Mouse (Mus musculus) thymus, adult 2 months (tissue): Measurements from ENCODE around the gene Gpc6. TPM values are rescaled to one million over a fixed set of nuclear protein-coding genes. Genes with fewer than 3 reads are reported as not detected.

Source experiments
- DNase-seq: peaks from one replicate; pipeline ENCODE4 v3.0.0; 2021
- H3K27ac ChIP-seq: fragments of 200-500 bp; 2 replicates; pipeline ENCODE4 v1.5.1; 2012; ENCODE audit warnings: low read length, control low read depth; ENCODE audit not compliant: control insufficient read depth, insufficient read depth
- H3K27me3 ChIP-seq: fragments of 200-500 bp; 2 replicates; pipeline ENCODE4 v1.6.1; 2012; ENCODE audit warnings: mild to moderate bottlenecking, low read length, moderate library complexity, mixed read lengths; ENCODE audit not compliant: control insufficient read depth, insufficient read depth
- H3K36me3 ChIP-seq: fragments of 200-500 bp; 2 replicates; pipeline ENCODE4 v1.6.1; 2012; ENCODE audit warnings: mild to moderate bottlenecking, low read length, moderate library complexity; ENCODE audit not compliant: control insufficient read depth, insufficient read depth
- H3K4me1 ChIP-seq: fragments of 200-500 bp; replicated peaks from 2 replicates; pipeline ENCODE4 v1.6.1; 2012; ENCODE audit warnings: low read length; ENCODE audit not compliant: control insufficient read depth, insufficient read depth
- H3K4me3 ChIP-seq: fragments of 200-500 bp; 2 replicates; pipeline ENCODE4 v1.5.1; 2012; ENCODE audit warnings: mild to moderate bottlenecking, low read length, control low read depth, moderate library complexity; ENCODE audit not compliant: control insufficient read depth, insufficient read depth
- CTCF ChIP-seq: fragments of 200-500 bp; IDR thresholded peaks from 2 replicates; pipeline ENCODE4 v1.5.1; 2012; ENCODE audit warnings: mild to moderate bottlenecking, control low read depth, low read length, moderate library complexity, borderline replicate concordance; ENCODE audit not compliant: control insufficient read depth, poor library complexity, insufficient read depth; ENCODE audit errors: extremely low read depth
- POLR2A ChIP-seq: fragments of 200-500 bp; IDR thresholded peaks from 2 replicates; pipeline ENCODE4 v1.6.1; 2012; ENCODE audit warnings: mild to moderate bottlenecking, low read length, control low read depth, moderate library complexity; ENCODE audit not compliant: control insufficient read depth, poor library complexity, insufficient read depth; ENCODE audit errors: extremely low read depth
- WGBS: fragments of 180-500 bp; shearing (Covaris S2); methylation state at CpG from one replicate; pipeline ENCODE4 v1.1.7; 2018; 5-methylcytosine and 5-hydroxymethylcytosine counted together
- polyA plus RNA-seq: library from polyadenylated mRNA; depleted of rRNA; stranded (reverse); fragments of >200 nt; gene quantifications from 2 replicates; pipeline ENCODE4 v1.2.3, GENCODE M21; 2012

The Gpc6 gene
- polyA plus RNA-seq, 1 experiment = 1.5 TPM

DNA sequence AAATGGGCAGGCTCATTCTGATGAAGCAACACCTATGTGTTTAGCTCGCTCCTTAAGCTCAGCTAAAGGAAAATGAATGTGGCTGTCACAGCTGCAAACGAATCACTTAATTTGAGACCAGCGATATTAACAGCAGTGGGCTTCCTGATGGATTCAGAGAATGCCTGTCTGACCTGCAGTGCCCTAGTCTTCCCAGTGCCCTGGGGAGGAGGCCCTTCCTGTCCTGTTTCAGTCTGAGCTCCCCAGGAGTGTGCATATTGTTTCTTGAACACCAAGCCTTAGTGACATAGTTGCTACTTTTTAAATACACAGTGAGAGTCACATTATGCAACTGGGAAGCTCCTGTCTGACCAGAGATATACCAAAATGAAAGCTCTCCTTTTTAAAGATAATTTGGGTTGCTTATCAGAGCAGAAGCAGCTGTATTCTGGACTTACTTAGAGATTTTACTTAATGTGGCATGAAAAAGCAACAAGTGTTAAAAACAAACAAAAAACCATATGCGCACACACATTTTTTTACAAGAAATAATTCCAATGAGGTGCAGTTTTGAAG, 451.8 kb downstream of the Gpc6 start:
- 76% methylated on average over 4 of the region's 4 CpGs for WGBS
- DNase-seq = no peak
- H3K27ac ChIP-seq = no peak overlapping the region
- H3K4me1 ChIP-seq = no peaks in the 10 kb centered on the region
- H3K4me3 ChIP-seq = no peak overlapping the region
- H3K27me3 ChIP-seq = no peaks in the 10 kb centered on the region
- no peaks in the 10 kb centered on the region for H3K36me3 ChIP-seq
- TF ChIP-seq POLR2A (no peak), CTCF (no peak)

DNA sequence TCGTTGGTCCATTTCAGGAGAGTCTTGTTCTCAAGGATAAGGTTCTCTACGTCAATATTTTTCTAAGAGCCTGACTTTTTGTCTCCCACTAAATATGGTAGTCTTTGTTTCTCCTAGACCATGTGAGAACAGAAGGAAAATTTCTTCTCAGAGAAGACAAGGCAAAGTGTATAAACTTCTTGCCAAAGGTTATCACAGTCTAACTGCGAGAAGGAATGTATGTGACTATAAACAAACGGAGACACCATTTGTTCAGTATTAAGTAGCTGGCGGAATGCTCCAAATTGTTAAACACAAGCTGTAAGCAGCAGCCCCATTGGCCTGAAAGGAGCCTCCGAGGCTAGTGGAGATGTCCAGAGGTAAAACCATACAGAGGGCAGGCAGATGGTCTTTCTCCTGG, 454.9 kb downstream of the Gpc6 start:
- Histone ChIP-seq H3K36me3 (no peaks in the 10 kb centered on the region), H3K27me3 (no peaks in the 10 kb centered on the region), H3K4me3 (no peak overlapping the region), H3K27ac (no peak overlapping the region), H3K4me1 (no peaks in the 10 kb centered on the region)
- WGBS = 89% methylated on average over 6 of the region's 6 CpGs
- TF ChIP-seq CTCF (no peak), POLR2A (no peak)
- no peak for DNase-seq

DNA sequence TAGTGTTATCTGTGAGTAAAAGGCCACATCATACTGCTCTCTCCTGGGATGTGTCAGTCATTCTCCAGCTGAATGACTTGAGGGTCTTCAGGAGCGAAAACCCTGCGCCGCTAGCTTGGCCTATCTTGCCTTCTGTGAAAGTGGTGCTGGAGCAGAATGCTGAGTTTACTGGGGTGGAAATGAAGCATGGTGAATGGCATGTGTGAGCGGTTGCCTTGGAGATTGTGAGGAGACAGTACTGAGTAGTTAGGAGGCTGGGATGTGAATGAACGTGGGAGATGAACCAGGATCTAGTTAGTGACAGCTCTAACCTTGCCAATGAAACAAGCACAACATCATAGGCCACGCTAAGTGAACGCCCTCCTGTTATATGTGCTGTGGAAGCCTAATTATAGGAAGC, 458.1 kb downstream of the Gpc6 start:
- DNase-seq = no peak
- Histone ChIP-seq H3K4me3 (no peak overlapping the region), H3K27ac (no peak overlapping the region), H3K27me3 (no peaks in the 10 kb centered on the region), H3K36me3 (no peaks in the 10 kb centered on the region), H3K4me1 (no peaks in the 10 kb centered on the region)
- 97% methylated on average over 7 of the region's 7 CpGs for WGBS
- no peak for TF ChIP-seq CTCF
- TF ChIP-seq POLR2A = no peak

DNA sequence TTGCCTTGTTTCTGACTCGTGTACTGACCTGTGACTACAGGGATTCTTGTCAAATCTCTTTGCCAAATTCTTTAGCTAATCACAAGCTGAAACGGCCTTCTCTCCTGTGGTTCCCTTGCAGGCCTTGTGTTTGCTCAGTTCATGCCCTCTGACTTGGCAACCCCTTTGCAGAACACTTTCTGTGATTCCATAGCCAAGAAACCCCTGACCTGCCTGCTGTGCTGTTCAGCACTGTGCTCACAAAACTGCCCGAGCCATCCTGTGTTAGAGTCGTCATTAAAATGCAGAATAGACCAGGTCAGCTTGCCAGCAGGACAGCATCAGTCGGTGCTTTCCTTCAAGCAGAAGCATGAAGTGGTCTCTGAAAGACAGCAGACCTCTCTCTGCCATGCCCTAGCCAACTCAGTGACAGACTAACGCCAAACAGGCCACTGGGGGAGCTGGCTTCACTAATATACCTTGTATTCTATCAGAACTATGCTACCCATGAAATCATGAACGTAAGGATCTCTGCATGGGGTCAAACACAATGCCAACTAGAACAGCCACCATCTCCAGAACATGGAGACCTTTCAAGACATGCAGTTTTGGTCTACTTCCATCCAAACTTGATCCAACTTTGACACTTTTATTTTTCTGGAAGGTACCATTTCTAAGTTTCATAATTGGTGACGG, 459.1 kb downstream of the Gpc6 start:
- H3K4me3 ChIP-seq = no peak overlapping the region
- no peaks in the 10 kb centered on the region for H3K27me3 ChIP-seq
- no peaks in the 10 kb centered on the region for H3K4me1 ChIP-seq
- DNase-seq = no peak
- H3K36me3 ChIP-seq = no peaks in the 10 kb centered on the region
- no peak overlapping the region for H3K27ac ChIP-seq
- WGBS = 84% methylated on average over 8 of the region's 8 CpGs
- no peak for TF ChIP-seq POLR2A
- no peak for TF ChIP-seq CTCF

DNA sequence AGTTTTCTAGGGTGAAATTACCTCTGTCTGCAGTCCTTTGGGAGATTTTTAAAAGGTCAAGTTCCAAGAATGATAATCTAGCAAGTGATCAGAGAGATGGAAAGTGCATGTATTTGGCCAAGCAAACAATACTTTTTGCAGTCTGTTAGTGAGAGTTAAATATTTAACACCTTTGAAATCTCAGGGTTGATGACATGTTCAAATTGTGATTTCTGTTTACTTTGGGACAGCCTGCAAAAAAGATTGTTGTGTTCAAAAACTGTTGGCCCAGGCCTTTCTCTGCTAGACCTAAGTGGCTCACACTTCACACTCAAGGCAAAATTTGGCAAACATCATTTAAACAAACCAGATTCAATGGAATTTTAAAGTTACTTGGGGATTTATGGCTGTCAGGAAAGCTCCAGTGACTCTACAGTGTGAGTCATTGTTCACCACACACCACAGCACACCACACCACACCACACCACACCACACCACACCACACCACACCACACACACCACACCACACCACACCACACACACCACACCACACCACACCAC, 460.7 kb downstream of the Gpc6 start:
- DNase-seq = no peak
- Histone ChIP-seq H3K27ac (no peak overlapping the region), H3K4me3 (no peak overlapping the region), H3K36me3 (no peaks in the 10 kb centered on the region), H3K27me3 (no peaks in the 10 kb centered on the region), H3K4me1 (no peaks in the 10 kb centered on the region)
- TF ChIP-seq POLR2A = no peak
- TF ChIP-seq CTCF = no peak

DNA sequence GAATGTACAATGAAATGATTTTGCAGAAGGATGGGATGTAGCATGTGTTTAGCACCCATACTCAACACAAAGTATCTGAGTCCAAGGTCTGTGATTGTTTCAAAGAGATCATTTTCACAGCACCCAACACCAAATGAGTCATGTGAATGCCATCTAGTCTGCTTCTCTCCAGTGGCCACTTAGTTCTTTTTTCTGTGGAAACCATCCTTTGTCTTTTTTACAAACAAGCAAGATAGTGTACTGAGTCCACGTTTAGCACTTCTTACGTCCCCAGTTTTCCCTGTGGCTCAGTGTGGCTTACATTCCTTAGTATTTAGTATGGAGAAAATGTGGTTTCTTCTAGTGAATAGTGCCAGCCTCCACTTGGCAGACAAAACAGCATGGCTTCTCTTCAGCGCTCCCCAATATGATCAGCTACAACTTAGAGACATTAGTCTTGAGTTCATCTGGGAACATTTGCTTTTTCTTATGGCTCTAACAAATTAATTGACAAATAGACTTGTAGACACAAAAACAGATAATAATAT, 465.7 kb downstream of the Gpc6 start:
- no peak for DNase-seq
- Histone ChIP-seq H3K4me1 (no peaks in the 10 kb centered on the region), H3K36me3 (no peaks in the 10 kb centered on the region), H3K27ac (no peak overlapping the region), H3K27me3 (no peaks in the 10 kb centered on the region), H3K4me3 (no peak overlapping the region)
- WGBS = 94% methylated on average over 3 of the region's 3 CpGs
- TF ChIP-seq POLR2A = no peak
